33 mouse cellular contexts compared by ENCODE assay signal in the genomic region with DNA sequence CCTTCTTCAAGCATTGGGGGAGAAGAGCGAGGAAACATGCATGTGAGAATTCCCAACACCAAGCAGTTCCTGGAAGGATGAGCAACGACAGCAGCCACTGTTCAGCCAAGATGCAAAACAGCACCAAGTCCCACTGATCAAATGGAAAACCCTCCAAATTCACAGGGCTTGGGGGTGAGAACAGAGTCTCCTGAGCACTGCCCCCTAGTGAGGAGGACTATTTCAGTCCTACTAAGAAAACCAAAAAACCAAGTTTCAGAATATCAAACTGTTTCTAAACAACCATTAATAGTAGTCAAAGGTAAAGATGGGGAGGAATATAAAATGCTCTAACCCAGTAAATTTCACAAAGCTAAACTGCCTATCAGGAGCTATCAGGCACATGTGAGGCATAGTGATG. TPM values are rescaled to one million over a fixed set of nuclear protein-coding genes. Genes with fewer than 3 reads are reported as not detected.
DNase-seq lines count a peak whose midpoint lies in the region; ATAC-seq and TF ChIP-seq lines count a peak whose summit lies in the region.
"Had no signal": no experiment of that assay in that cellular context is flagged by ENCODE, and none has a peak within 500 bp of the region (broad histone marks: within the 10 kb centered on the region; RNA-seq: fewer than 3 reads in every experiment).

No protein-coding gene starts in this region.

- intact Hi-C loops in left cerebral cortex, adult 2 months (cut with DNase I) = loop anchor here (10.0 kb wide), 1 partner anchor 112 kb away; no protein-coding TSS in a partner anchor
- intact Hi-C loops in left cerebral cortex, postnatal 25 days (cut with DNase I) = no loop called here

- no peak for ATAC-seq in CD4-positive, CD25-positive, alpha-beta regulatory T cell, adult 4 months
- ATAC-seq: Patski had no signal

- TF ChIP-seq CTCF in left cerebral cortex, adult 2 months (IDR thresholded peaks at IDR 0.05) = peak; percentile 21

- no peak overlapping the region for H3K27ac ChIP-seq in left cerebral cortex, adult 2 months
- H3K27ac ChIP-seq: hindbrain, embryonic 15.5 days; macrophage; neural tube, embryonic 12.5 days had no signal

- no peak overlapping the region for H3K4me3 ChIP-seq in left cerebral cortex, adult 2 months
- H3K4me3 ChIP-seq: heart, embryonic 12.5 days; hindbrain, embryonic 15.5 days; neural tube, embryonic 12.5 days had no signal

- DNase-seq in CD4-positive, CD25-positive, alpha-beta regulatory T cell, adult 2 months (ENCODE audit: low read depth, low spot score) = peak; percentile 42
- DNase-seq in left cerebral cortex, adult 2 months (ENCODE audit: extremely low spot score in 1 of 2, low spot score in 2 of 2) = no peak
- no peak for DNase-seq in left cerebral cortex, postnatal 25 days (ENCODE audit: low spot score in 2 of 2)
- DNase-seq in 3T3-L1 (ENCODE audit: low read depth, low spot score) = peak; percentile 36
- peak; percentile 10 for DNase-seq in T-cell, adult 2 months (ENCODE audit: low spot score)
- DNase-seq in kidney, postnatal 4 days = no peak
- no peak for DNase-seq in gastrocnemius, postnatal 4 days (ENCODE audit: low spot score in 2 of 2)
- DNase-seq: adrenal gland, postnatal 36 days; cerebellum, adult 11-12 months; cerebellum, postnatal 25 days; embryo, embryonic 11 days; heart, postnatal 36 days; kidney, adult 18-20 months; kidney, postnatal 14 days; lung, adult 18-20 months; right cerebral cortex, postnatal 14 days; spleen, adult 18-20 months; thymus, adult 18-20 months; thymus, postnatal 4 days had no signal

RNA-seq across cellular contexts. Expression of gene Pacs1, which starts 3.6 kb away (rescaled TPM):
- 10 to 100 TPM; 16.5 to 21.9 TPM for polyA plus RNA-seq in CD4-positive, CD25-positive, alpha-beta regulatory T cell, adult 4 months (2017; shearing (Covaris generic))
- 10 to 100 TPM; 57.5 to 61.2 TPM for total RNA-seq in left cerebral cortex, adult 2 months (2021)
- 10 to 100 TPM; 60.3 to 62.2 TPM for total RNA-seq in left cerebral cortex, postnatal 25 days (2021)
- 10 to 100 TPM; 19.0 to 20.4 TPM for total RNA-seq in gastrocnemius, postnatal 4 days (2021)

RNA-seq across cellular contexts. Expression of gene Sf3b2, which starts 18.7 kb away (rescaled TPM):
- polyA plus RNA-seq in CD4-positive, CD25-positive, alpha-beta regulatory T cell, adult 4 months (2017; shearing (Covaris generic)) = 100 to 1,000 TPM; 341 to 465 TPM
- 100 to 1,000 TPM; 194 to 201 TPM for total RNA-seq in left cerebral cortex, adult 2 months (2021)
- 100 to 1,000 TPM; 196 to 198 TPM for total RNA-seq in left cerebral cortex, postnatal 25 days (2021)
- total RNA-seq in gastrocnemius, postnatal 4 days (2021) = 100 to 1,000 TPM; 114 to 120 TPM

RNA-seq across cellular contexts. Expression of gene Gal3st3, which starts 21.6 kb away (rescaled TPM):
- polyA plus RNA-seq in CD4-positive, CD25-positive, alpha-beta regulatory T cell, adult 4 months (2017; shearing (Covaris generic)) = under 1 TPM in 1 of 2 experiments, not detected in 1; 0.15 TPM
- 10 to 100 TPM; 78.0 to 80.9 TPM for total RNA-seq in left cerebral cortex, adult 2 months (2021)
- 10 to 100 TPM; 84.3 to 92.4 TPM for total RNA-seq in left cerebral cortex, postnatal 25 days (2021)
- under 1 TPM; 0.18 to 0.22 TPM for total RNA-seq in gastrocnemius, postnatal 4 days (2021)
- total RNA-seq: adrenal gland, postnatal 36 days; gastrocnemius, adult 18-20 months; monocyte, adult 5-6 weeks had no signal
- polyA plus RNA-seq: macrophage, Patski had no signal

RNA-seq across cellular contexts. Expression of gene Catsper1, which starts 59.0 kb away (rescaled TPM):
- not detected for polyA plus RNA-seq in CD4-positive, CD25-positive, alpha-beta regulatory T cell, adult 4 months (2017; shearing (Covaris generic))
- not detected for total RNA-seq in left cerebral cortex, adult 2 months (2021)
- not detected for total RNA-seq in left cerebral cortex, postnatal 25 days (2021)
- not detected for total RNA-seq in gastrocnemius, postnatal 4 days (2021)
- total RNA-seq: adrenal gland, postnatal 36 days; gastrocnemius, adult 18-20 months; heart, postnatal 36 days; layer of hippocampus, postnatal 25 days; left cerebral cortex, postnatal 14 days; monocyte, adult 5-6 weeks had no signal
- polyA plus RNA-seq: embryonic facial prominence, embryonic 14.5 days; heart, embryonic 12.5 days; hindbrain, embryonic 15.5 days; limb, embryonic 14.5 days; macrophage; midbrain, embryonic 11.5 days; neural tube, embryonic 12.5 days; Patski; stomach, embryonic 14.5 days had no signal

Comparison
In these comparisons a context has a peak if more than half of its experiments do, and no peak if none do; other contexts are left out.
1. DNase-seq: peak in CD4-positive, CD25-positive, alpha-beta regulatory T cell, adult 2 months (single experiment), 3T3-L1 (single experiment) and T-cell, adult 2 months (single experiment); none in left cerebral cortex, adult 2 months (0 of 2), left cerebral cortex, postnatal 25 days (0 of 2), kidney, postnatal 4 days (0 of 2) and gastrocnemius, postnatal 4 days (0 of 2).
2. RNA of gene Gal3st3, which starts 21.6 kb away (total RNA-seq): 84.3 to 92.4 TPM in left cerebral cortex, postnatal 25 days and 78.0 to 80.9 TPM in left cerebral cortex, adult 2 months; 0.18 to 0.22 TPM in gastrocnemius, postnatal 4 days; every median in the first group is over 10 times any median in the second.